Mouse (Mus musculus) spleen, adult 10 weeks (tissue): Measurements from ENCODE around the gene Clec5a. TPM values are rescaled to one million over a fixed set of nuclear protein-coding genes. Genes with fewer than 3 reads are reported as not detected.

Experiments used
- polyA plus RNA-seq: library from polyadenylated mRNA; stranded (reverse); fragments of 350-450 nt; fragmentation: Illumina TruSeq; extraction: RNeasy Lipid Tissue Mini Kit (QIAGEN cat#74804); gene quantifications from one replicate; pipeline ENCODE4 v1.2.3, GENCODE M21; 2015; ENCODE audit warnings: low replicate concordance; ENCODE audit not compliant: insufficient read depth

Gene Clec5a
- polyA plus RNA-seq = 9.4 TPM

GRCm38 (mm10) chr6:40585645-40586044 is at the start of gene Clec5a:
TSS of gene Clec5a (minus strand) at chr6:40585821.

DNA sequence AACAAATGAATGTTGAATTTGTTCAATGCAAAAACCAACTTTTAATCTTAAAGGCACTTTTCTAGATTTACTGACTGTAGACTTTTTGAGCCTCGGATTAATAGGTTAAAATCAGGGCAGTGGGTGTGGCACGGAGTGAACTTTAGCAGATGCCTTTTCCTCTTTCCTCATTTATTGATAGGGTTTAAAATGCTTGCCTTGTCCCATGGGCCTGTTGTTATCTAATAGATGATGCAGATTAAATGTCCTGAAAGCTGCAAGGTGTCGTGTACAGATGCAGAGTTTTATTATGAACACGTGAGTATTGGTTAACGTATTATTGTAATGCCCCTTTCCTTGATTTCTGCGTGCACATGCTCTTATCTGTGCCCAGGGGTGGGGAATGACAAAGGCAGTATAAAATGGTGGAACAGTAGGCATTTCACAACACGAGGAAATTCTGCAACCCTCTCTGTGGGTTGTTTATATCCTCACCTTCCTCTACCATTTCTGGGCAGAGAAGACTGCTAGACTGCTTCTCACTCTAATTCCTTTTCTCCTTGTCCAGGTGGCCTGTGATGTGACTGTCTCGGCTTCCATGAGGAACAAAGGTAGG is 42.9 kb upstream of the Clec5a start, which contains the start of gene Mgam:
Gene Mgam, plus strand, starts transcription at position 426 of the 595 bp plus-strand sequence.

DNA sequence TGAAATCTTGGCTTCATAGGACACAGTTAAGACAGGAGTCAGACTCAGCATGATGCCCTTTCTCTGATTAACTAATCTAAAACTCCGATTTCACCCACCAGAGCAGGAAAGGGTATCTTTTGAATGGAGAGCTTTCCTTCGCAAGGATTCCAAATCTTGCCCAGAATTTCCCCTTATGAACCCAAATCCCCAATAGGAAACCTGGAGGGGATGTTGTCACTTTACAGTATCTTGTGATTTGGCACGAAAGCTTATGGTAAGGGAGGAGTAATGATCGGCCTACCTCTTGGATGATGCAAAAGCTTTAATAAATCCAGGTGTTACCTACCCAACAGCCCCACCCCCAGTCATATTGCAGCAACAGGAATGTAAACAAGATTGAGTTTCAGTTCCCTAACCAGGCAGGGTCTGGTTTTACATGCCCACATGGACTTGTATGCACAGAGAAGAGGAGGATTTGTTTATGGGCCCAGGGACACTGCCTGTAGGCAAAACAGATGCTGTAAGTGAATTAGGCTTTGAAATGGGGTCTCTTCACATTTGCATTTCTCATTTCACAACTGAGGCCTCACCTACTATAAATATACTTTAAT is 27.7 kb upstream of the Clec5a start, which contains the start of gene Tas2r138:
Gene Tas2r138, minus strand, starts transcription at position 51 of the 593 bp plus-strand sequence.

DNA sequence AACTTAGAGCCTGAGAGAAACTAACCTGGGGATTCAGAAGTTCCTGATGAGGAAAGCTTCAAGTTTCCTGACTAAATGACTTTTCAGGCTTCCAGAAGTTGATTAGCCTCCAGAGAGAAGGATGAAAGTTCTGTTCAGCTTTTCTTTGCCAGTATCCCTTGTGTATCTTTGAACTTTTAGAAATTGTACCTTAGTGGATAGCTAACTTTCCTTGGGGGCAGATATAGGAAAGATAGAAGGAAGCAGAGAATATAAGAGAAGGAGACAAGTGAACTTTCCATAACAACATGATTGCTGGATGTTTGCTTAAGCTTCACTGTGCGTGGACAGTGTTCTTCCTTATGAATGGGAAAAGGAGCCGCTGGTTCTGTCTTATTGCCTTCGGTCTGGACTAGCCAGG is 16.4 kb downstream of the Clec5a start, which contains the start of gene Olfr460:
Gene Olfr460, plus strand, starts transcription at position 301 of the 400 bp plus-strand sequence.

GRCm38 (mm10) chr6:40554950-40555349 is 30.7 kb downstream of the Clec5a start, which contains the start of gene Olfr461:
TSS of gene Olfr461 (minus strand) at chr6:40555050.

Other genes with a start within 250 kb of the Clec5a start
- 16.9 TPM for gene E330009J07Rik, start 149.7 kb downstream of the Clec5a start, polyA plus RNA-seq
- not detected for gene Wee2, start 146.7 kb downstream of the Clec5a start, polyA plus RNA-seq
- gene Ssbp1, start 114.5 kb downstream of the Clec5a start, polyA plus RNA-seq = 128 TPM
- not detected for gene Tas2r137, start 94.6 kb downstream of the Clec5a start, polyA plus RNA-seq
- not detected for gene Tas2r108, start 92.3 kb downstream of the Clec5a start, polyA plus RNA-seq
- not detected for gene Prss37, start 66.3 kb downstream of the Clec5a start, polyA plus RNA-seq
- gene Olfr461, start 30.8 kb downstream of the Clec5a start, polyA plus RNA-seq = not detected
- gene Olfr460, start 16.3 kb downstream of the Clec5a start, polyA plus RNA-seq = not detected
- not detected for gene Tas2r138, start 27.5 kb upstream of the Clec5a start, polyA plus RNA-seq
- 0.29 TPM for gene Mgam, start 43.0 kb upstream of the Clec5a start, polyA plus RNA-seq